Mouse (Mus musculus) liver, embryonic 14.5 days (tissue): Measurements from ENCODE around the gene Larp4b.

Source experiments
- CTCF ChIP-seq: IDR thresholded peaks from 2 replicates; pipeline ENCODE4 v1.5.1; 2016; ENCODE audit warnings: antibody characterized with exemption, low read depth, control low read depth
- EP300 ChIP-seq: IDR thresholded peaks from 2 replicates; pipeline ENCODE4 v1.6.1; 2016; ENCODE audit warnings: antibody characterized with exemption, low read depth

DNA sequence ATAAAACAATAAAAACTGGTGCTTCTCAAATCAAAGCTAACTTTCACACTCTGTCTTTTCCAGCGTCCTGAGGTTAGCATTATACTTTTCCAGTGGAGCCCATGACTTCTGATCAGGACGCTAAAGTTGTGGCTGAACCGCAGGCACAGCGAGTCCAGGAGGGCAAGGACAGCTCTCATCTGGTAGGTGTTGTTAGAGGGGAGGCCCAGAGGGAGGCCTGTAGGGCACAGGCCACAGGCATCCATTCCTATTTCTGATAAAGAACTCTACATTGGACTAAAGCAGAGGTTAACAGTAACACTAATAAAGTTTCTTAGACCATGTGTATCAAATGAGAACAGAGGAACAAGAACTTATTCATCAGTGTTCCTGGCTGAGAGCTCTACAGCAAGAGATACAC, 28.4 kb downstream of the Larp4b start:
- TF ChIP-seq CTCF (no peak), EP300 (no peak)
